Mouse (Mus musculus) embryo, embryonic 11.5 days (tissue): Measurements from ENCODE around the gene Slc33a1.

Experiments
- DNase-seq: peaks from one replicate; pipeline ENCODE4 v3.0.0-alpha.2; 2012; ENCODE audit warnings: low read depth, low spot score

Gene Slc33a1

GRCm38 (mm10) chr3:63898581-63899308 is 65.8 kb downstream of the Slc33a1 start:
- DNase-seq = peak; percentile 75

GRCm38 (mm10) chr3:63897177-63897576 is 67.4 kb downstream of the Slc33a1 start:
- DNase-seq = no peak

- DNase-seq = no peak
Measured at GRCm38 (mm10) chr3:63896303-63896702, 68.3 kb downstream of the Slc33a1 start.

- no peak for DNase-seq
Measured at GRCm38 (mm10) chr3:63895786-63896185, 68.8 kb downstream of the Slc33a1 start.

- DNase-seq = no peak
Measured at GRCm38 (mm10) chr3:63893677-63894076, 70.9 kb downstream of the Slc33a1 start.

- no peak for DNase-seq
Measured at GRCm38 (mm10) chr3:63892154-63892553, 72.4 kb downstream of the Slc33a1 start.
